Mouse (Mus musculus) left cerebral cortex, adult 2 months (tissue): ENCODE data around the gene Cacnb1. TPM values are rescaled to one million over a fixed set of nuclear protein-coding genes. Genes with fewer than 3 reads are reported as not detected.

Experiments used
- DNase-seq, 2 experiments: peaks; one replicate each; pipeline ENCODE4 v3.0.0; 2021 to 2022; ENCODE audit warnings: low spot score in 2 of 2, mixed read lengths in 1 of 2; ENCODE audit errors: extremely low spot score in 1 of 2
- H3K27ac ChIP-seq: fragments of 200-600 bp; 2 replicates; pipeline ENCODE4 v1.8.1; 2022
- H3K4me3 ChIP-seq: fragments of 200-600 bp; 2 replicates; pipeline ENCODE4 v1.8.1; 2022
- CTCF ChIP-seq: fragments of 200-600 bp; IDR thresholded peaks from 2 replicates; pipeline ENCODE4 v1.8.1; 2022; ENCODE audit warnings: antibody characterized with exemption, mild to moderate bottlenecking, moderate library complexity
- intact Hi-C: fragments of 180-260 bp; cut with DNase I; formaldehyde crosslinking; loops from one replicate; pipeline ENCODE4 v1.15.1; 2025
- long read RNA-seq, 2 experiments: library from polyadenylated mRNA; stranded (forward); transcript quantifications; one replicate each; pipeline ENCODE4 v2.0.0; 2021; ENCODE audit warnings: borderline mapping rate in 2 of 2
- total RNA-seq, 2 experiments: library from RNA; stranded (reverse); gene quantifications; 2 replicates each; pipeline ENCODE4 v1.2.3; 2021

Cacnb1 gene
- 100 to 1,000 TPM; 150 to 170 TPM for total RNA-seq
- long read RNA-seq, experiment 1, transcript Cacnb1-201 (14 exons, 3,396 nt): major isoform, 40 of 72 reads
- long read RNA-seq, experiment 1, transcript Cacnb1-205 (13 exons, 1,745 nt): minor isoform, 14 of 72 reads
- long read RNA-seq, experiment 1, partial matches to known transcripts: 4 of 72 reads
- long read RNA-seq, experiment 1, other reads (novel, unspliced or antisense): 14 of 72 reads
- long read RNA-seq, experiment 2, transcript Cacnb1-205 (13 exons, 1,745 nt): minor isoform, 8 of 52 reads
- long read RNA-seq, experiment 2, transcript Cacnb1-201 (14 exons, 3,396 nt): major isoform, 23 of 52 reads
- long read RNA-seq, experiment 2, partial matches to known transcripts: 9 of 52 reads
- long read RNA-seq, experiment 2, other reads (novel, unspliced or antisense): 12 of 52 reads

DNA sequence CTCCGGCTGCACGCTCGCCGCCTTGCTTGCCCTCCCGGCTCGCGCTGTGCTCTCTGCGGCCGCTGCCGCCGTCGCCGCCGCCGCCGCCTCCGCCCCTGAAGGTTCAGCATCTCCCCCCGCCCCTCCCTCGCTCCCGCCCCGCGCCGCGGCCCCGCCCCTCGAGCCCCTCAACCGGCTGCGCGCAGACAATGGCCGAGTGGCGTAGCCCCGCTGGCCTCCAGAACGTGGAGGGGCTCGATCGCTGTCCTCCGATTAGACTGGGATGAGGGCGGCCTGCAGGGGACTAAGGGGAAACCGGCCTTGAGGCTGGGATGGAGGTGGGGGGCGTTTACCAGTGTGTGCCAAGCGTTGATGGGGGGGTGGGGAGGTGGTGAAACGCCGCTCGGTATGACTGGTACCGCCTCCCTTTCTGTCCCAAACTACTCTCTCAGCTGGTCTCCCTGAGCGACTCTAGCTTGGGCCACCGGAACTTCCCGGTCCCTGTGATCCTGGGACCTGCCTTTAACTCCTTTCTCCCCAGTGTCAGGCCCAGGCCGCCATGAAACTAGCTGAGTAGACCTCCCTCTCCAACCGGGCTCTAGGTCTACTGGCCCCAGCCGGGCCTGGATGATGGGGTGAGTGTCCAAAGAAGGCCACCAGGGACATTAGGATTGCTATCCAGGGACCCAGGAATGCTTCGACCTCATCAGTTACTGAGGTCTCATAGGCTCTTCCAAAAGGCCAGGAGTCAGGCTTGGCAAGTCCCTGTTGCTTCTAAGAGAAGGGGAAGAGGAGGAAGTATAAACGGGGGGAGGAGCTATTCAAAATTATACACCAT lies at the start of gene Cacnb1:
Gene Cacnb1 (minus strand): TSS at position 480 of the 817 bp plus-strand sequence.
- Histone ChIP-seq H3K27ac (peak within 1 kb of the TSS; percentile 97), H3K4me3 (peak within 1 kb of the TSS; percentile 98)
- intact Hi-C loops: no loop called here
- TF ChIP-seq CTCF: no peak; the same call in 1 of the 2 replicates
- peak; percentile 62 for DNase-seq

DNA sequence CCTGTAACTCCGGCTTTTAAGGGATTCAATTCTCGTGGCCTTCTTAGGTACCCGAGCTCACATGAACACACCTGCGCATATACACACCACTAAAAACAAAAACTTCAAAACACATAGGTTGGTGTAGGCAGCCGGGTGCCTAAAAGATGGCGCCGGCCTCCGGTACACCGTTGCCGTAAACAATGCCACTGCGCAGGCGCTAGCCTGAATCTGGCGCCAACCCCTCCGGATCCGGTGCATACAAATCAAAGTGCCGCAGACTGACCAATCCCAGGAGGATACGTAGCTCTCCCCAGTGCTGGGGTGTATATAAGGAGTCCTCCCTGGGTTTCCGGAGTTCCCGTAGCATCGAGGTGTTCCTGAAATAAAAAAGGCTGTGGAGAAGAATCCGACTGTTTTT lies 44.4 kb upstream of the Cacnb1 start:
- Histone ChIP-seq H3K27ac (no peak overlapping the region), H3K4me3 (no peak overlapping the region)
- no peak for DNase-seq
- intact Hi-C loops: no loop called here
- TF ChIP-seq CTCF: no peak

DNA sequence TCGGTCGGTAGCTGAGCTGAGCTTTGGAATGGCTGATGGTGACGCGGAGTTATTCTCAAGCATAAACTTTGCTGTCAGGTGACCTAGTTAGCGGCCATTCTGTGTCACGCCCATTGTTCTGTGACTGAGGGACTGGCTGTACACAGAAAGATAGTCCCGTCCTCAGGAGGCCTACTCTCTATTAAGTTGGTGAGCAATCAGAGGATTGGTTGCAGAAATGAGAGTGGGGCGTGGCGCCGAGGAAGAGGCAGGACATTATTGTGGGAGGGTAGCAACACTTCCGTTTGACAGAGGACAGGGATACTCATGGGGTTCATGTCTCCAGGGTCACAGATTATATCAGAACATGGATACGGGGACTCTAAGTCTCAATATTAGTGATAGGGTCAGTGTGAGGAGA lies 43.4 kb upstream of the Cacnb1 start:
- no peak for DNase-seq
- intact Hi-C loops: no loop called here
- H3K4me3 ChIP-seq: no peak overlapping the region
- TF ChIP-seq CTCF: no peak
- H3K27ac ChIP-seq: no peak overlapping the region

DNA sequence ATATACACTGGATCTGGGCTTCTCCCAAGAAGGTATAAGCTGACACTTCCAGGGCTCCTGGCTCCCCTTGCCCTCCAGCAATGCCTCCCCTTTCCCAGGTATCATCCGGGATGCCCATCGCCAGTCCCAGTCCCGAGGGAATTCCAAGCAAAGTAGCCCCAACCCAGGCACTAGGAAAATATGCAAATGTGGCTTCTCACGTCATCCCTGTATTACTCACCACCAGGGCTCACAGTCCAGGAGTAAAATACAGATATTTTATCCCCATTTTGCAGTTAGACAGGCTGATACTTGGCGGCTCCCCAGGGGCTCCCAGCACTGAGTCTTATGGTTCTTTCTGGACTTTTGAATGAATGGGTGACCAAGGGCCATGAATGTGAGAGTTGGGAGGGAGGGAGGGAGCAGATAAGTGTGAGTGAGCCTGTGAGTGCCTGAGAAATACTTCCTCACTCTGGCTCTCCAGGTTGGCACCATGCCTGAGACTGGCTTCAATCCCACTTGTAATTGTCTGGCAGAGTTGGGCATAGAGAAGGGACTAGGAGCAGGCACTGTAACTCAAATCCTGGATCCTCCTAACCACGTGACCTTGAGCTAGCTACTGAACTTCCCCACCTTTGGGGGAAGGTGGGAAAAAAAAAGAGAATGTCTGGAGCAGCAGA lies 39.2 kb upstream of the Cacnb1 start:
- Histone ChIP-seq H3K27ac (peak overlapping the region; percentile 89; the same call in 1 of the 2 replicates), H3K4me3 (no peak overlapping the region)
- intact Hi-C loops: no loop called here
- no peak; the same call in 1 of the 2 replicates for TF ChIP-seq CTCF
- peak in 1 of 2 experiments; percentile 55 for DNase-seq

DNA sequence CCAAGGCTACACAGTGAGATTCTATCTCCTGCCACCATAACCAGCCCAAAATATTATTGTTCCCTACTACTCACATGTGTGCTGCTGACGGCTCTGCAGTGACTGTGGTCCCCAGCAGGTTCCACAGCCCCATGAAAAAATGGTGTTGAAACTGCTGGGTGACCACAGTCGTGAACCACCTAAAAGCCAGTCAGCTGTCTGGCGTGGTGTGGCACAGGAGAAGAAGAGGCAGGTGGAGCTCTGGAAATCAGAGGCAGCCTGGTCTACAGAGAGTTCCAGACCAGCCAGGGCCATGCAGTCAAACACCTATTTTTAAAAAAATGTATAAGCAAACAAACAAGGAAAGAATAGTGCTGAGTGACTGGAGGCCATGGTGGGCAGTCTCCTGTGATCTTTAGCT lies 38.6 kb upstream of the Cacnb1 start:
- intact Hi-C loops: no loop called here
- TF ChIP-seq CTCF: no peak
- H3K4me3 ChIP-seq: no peak overlapping the region
- no peak for DNase-seq
- peak overlapping the region; percentile 89 for H3K27ac ChIP-seq

DNA sequence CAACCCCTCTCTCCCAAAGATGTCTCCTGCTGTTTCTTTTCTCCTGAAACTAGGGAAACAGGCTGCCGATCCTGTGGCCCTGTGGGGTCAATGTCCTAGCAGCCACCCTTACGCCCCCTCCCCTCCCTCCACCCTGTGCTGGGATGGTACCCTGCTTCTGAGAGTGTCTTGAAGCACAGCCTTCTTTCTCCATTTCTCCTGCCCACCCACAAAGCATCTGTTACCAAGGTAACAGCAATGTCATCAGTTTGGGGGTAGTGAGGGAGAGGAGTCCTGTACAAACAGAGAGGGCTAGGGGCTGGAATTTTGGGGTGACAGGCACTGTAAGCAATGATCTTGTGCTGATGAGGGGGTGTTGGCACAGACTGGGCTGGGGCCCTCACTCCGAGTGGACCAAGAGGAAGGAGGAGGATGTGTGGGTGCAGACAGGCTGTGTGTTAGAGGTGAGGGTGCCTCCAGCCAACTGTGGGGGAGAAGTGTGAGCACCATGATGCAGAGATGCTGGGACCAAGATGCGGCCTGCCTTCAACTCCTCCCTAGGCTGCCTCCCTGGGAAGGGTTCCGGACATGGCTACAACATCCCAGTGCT lies 37.4 kb upstream of the Cacnb1 start:
- intact Hi-C loops: no loop called here
- DNase-seq: peak; percentile 30 to 55
- no peak for TF ChIP-seq CTCF
- peak overlapping the region; percentile 89 for H3K27ac ChIP-seq
- no peak overlapping the region for H3K4me3 ChIP-seq

DNA sequence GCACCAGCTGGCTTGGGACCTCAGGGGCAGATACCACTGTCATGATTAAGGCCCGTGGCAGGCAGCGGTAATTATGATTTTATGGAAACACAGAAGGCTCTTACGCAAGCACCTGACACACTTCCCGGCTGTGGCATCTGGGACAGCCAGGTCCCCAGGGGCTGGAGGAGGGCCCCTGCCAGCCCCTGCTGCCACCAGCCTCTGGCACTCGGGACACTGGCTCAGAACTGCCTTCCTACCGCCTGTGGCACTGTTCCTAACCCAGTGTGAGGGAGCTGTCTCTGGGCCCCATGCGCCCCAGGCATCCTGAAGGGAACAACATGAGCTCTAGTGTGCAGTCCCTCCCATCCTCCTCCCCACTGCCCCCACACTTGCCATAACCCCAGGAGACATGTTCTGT lies 36.8 kb upstream of the Cacnb1 start:
- no peak overlapping the region for H3K4me3 ChIP-seq
- DNase-seq: no peak
- no peak for TF ChIP-seq CTCF
- peak overlapping the region; percentile 89 for H3K27ac ChIP-seq
- intact Hi-C loops: no loop called here

DNA sequence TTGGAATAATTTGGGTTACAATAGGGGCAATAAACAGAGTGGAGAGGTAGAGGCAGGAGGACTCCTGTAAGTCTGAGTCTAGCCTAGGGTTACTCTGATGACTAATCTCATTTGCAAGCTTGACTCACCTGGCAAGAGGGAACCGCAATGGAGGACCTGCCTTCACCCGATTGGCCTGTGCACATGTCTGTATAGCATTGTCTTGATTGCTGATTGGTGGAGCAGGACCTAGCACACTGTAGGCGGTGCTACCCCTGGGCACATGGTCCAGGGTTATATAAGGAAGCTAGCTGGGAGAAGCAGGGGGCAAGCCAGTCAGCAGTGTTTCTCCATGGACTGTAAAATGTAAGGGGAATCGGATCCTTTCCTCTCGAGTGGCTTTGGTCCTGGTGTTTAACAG lies 35.2 kb upstream of the Cacnb1 start:
- peak overlapping the region; percentile 80 for H3K27ac ChIP-seq
- DNase-seq: no peak
- TF ChIP-seq CTCF: no peak
- H3K4me3 ChIP-seq: no peak overlapping the region
- intact Hi-C loops: no loop called here

DNA sequence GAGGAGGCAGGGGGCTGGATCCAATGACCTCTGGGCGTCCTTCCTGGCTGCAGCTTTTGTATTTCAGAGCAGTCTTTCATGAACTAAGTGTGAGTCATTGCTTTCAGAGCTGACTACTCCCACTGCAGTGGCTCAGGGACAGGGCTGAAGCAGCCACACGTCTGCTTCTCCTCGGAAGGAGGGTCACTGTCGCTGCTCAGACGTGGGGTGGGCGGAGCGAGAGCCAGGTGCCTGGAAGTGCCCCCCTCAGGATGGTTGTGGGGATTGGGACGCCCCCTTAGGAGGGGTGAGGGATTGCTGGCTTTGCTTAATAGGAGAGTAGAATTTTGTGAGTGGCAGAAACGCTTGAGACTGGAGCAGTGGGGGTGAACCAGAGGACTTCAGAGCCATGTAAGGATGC lies 34.6 kb upstream of the Cacnb1 start:
- intact Hi-C loops: no loop called here
- Histone ChIP-seq H3K4me3 (no peak overlapping the region), H3K27ac (peak overlapping the region; percentile 80)
- peak; percentile 29 to 44 for DNase-seq
- no peak for TF ChIP-seq CTCF

DNA sequence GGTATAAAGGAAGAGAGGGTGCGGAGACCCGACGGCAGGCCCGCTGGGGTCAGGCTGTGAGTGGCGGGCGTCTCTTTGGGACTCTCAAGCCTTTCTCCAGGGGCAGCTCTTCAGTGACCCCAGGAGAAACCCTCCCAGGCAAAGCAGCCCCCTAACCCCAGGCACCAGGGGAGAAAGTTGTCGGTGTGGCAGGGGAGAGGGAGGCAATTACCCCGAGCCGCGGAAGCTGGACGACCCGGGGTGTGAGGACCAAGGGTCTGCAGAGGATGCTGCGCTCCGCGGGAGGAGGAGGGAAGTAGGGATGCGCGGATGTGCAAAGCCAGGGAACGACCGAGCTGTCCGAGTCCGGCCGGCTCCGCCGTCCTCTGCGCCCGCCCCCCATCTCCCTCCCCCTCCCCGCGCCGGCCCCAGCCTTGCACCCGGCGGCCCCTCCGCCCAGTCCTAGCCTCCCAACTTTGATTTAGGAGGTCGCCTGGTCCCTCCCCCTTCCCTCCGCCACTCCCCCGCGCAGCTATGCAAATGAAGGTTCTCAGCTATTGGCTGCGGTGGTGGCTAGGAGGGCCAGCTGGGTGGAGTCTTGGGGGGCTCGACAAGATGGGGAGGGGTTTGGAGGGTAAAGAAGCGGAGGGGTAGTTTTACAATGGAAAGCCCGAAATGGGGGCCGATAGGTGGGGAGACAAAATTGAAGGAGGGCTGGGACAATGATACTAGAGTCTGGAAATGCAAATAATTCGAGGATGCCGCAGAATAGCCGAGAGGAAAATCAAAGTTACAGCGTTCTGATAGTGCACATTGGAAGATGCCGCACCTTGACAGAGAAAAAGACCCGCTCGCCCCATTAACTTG lies 30.4 kb upstream of the Cacnb1 start, which contains the start of gene Stac2:
Gene Stac2 (minus strand): TSS at position 474 of the 846 bp plus-strand sequence.
- H3K4me3 ChIP-seq: peak within 1 kb of the TSS; percentile 59
- H3K27ac ChIP-seq: peak within 1 kb of the TSS; percentile 51
- peak; percentile 67 to 68 for DNase-seq
- intact Hi-C loops: no loop called here
- no peak for TF ChIP-seq CTCF
